Mouse (Mus musculus) intestine, embryonic 14.5 days (tissue): Measurements from ENCODE around the gene Cyp24a1. TPM values are rescaled to one million over a fixed set of nuclear protein-coding genes. Genes with fewer than 3 reads are reported as not detected.
A peak's percentile ranks its signal among the peaks of the same experiment; 100 is the strongest.
"Not testable (repeated sequence)": the region's sequence is repeated elsewhere in the genome, so short reads cannot be mapped to it uniquely, and the experiment has no call there.

Source experiments
- ATAC-seq: fragments of 200-750 bp; cut with Nextera tagmentation; replicated peaks from 2 replicates; pipeline ENCODE4 v1.8.0; 2017; ENCODE audit warnings: low read depth, moderate number of reproducible peaks, moderate TSS enrichment, moderate library complexity; ENCODE audit not compliant: low FRiP score, low TSS enrichment
- DNase-seq: peaks from one replicate; pipeline ENCODE4 v3.0.0-alpha.2; 2018; ENCODE audit warnings: low spot score
- H3K27ac ChIP-seq: fragments of 300-500 bp; sonication (generic); 2 replicates; pipeline ENCODE4 v1.5.1; 2014; ENCODE audit warnings: low read depth, mild to moderate bottlenecking, control low read depth
- H3K27me3 ChIP-seq: fragments of 300-500 bp; sonication (generic); replicated peaks from 2 replicates; pipeline ENCODE4 v1.6.1; 2014; ENCODE audit warnings: low read length, control low read depth; ENCODE audit not compliant: control insufficient read depth, insufficient read depth
- H3K36me3 ChIP-seq: fragments of 300-500 bp; sonication (generic); 2 replicates; pipeline ENCODE4 v1.6.1; 2014; ENCODE audit warnings: low read length, control low read depth; ENCODE audit not compliant: control insufficient read depth, insufficient read depth
- H3K4me1 ChIP-seq: fragments of 300-500 bp; sonication (generic); replicated peaks from 2 replicates; pipeline ENCODE4 v1.6.1; 2014; ENCODE audit warnings: low read length, control low read depth, mixed read lengths; ENCODE audit not compliant: control insufficient read depth, insufficient read depth
- H3K4me2 ChIP-seq: fragments of 300-500 bp; sonication (generic); 2 replicates; pipeline ENCODE4 v1.6.1; 2014; ENCODE audit warnings: low read length
- H3K4me3 ChIP-seq: fragments of 300-500 bp; sonication (generic); 2 replicates; pipeline ENCODE4 v1.5.1; 2014; ENCODE audit warnings: low read depth, low read length, control low read depth, mixed read lengths
- H3K9ac ChIP-seq: fragments of 300-500 bp; sonication (generic); 2 replicates; pipeline ENCODE4 v1.6.1; 2014; ENCODE audit warnings: mild to moderate bottlenecking, low read length
- H3K9me3 ChIP-seq: fragments of 300-500 bp; sonication (generic); 2 replicates; pipeline ENCODE4 v1.6.1; 2016; ENCODE audit warnings: low read length, control low read depth; ENCODE audit not compliant: control insufficient read depth
- whole genome bisulfite sequencing: fragments of 180-500 bp; shearing (Covaris S2); extraction: QIAGEN DNeasy Blood & Tissue Kit; methylation state at CpG from one replicate; pipeline ENCODE4 v1.1.7; 2014; 5-methylcytosine and 5-hydroxymethylcytosine counted together
- polyA plus RNA-seq: library from polyadenylated mRNA; unstranded; fragments of >200 nt; fragmentation: Nextera tagmentation; extraction: Ambion mirVana; gene quantifications from 2 replicates; pipeline ENCODE4 v1.2.1, GENCODE M21; 2014

Gene Cyp24a1
- polyA plus RNA-seq, 1 experiment from 2014 or later, result not detected

DNA sequence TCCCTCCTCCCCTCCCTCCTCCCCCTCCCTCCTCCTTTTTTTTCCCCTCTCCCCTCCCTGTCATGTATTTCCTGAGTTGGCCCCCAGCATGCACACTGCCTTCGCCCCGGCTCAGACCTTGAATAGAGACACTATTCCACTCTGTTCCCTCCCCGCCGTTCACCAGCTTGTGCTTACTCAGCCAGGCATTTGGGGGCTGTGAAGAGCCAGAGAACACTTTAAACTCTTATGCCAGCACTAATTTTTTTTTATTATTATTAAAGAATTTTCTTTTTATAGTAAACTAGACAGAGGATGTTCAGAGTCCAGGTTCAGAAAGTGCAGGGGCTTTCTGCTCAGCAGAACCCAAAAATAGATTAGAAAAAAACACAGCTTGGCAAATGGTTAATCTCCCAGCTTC is 32.1 kb downstream of the Cyp24a1 start:
- Histone ChIP-seq H3K4me1 (no peaks in the 10 kb centered on the region), H3K4me2 (no peak overlapping the region), H3K27me3 (no peaks in the 10 kb centered on the region; the same call in 1 of the 2 replicates), H3K9ac (no peak overlapping the region), H3K36me3 (no peaks in the 10 kb centered on the region), H3K27ac (no peak overlapping the region), H3K9me3 (no peaks in the 10 kb centered on the region), H3K4me3 (no peak overlapping the region)
- DNase-seq (no peak), ATAC-seq (no peak)
- 53% methylated on average over 4 of the region's 4 CpGs for WGBS

DNA sequence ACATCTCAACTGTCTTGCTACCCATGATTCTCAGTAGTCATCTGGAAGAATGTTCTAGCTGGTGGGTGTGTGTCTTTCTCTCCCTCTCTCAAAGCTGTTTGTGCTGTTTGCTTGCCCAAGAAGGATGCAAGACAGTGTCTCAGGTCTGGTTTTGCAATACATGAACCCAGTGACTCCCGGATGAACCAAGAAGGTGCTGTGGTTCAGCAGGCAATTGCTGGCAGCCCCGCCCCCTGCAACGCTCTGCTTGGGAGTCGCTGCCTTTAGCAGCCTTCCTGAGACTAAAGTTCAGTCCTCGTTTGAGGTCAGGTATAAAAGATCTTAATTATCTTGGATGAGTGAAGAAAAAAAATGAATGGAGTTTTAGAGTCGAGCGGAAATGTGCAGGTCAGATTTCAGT is 35.3 kb downstream of the Cyp24a1 start:
- Histone ChIP-seq H3K36me3 (no peaks in the 10 kb centered on the region), H3K27ac (no peak overlapping the region), H3K4me3 (no peak overlapping the region), H3K27me3 (no peaks in the 10 kb centered on the region; the same call in 1 of the 2 replicates), H3K9ac (no peak overlapping the region), H3K4me2 (no peak overlapping the region), H3K9me3 (no peaks in the 10 kb centered on the region), H3K4me1 (no peaks in the 10 kb centered on the region)
- DNase-seq (no peak), ATAC-seq (no peak)
- WGBS, result 61% methylated on average over 7 of the region's 7 CpGs

- ATAC-seq (no peak), DNase-seq (no peak)
- no peaks in the 10 kb centered on the region for H3K36me3 ChIP-seq
- 30% methylated on average over 9 of the region's 9 CpGs for WGBS
- no peak overlapping the region for H3K27ac ChIP-seq
- H3K27me3 ChIP-seq, result no peaks in the 10 kb centered on the region; the same call in 1 of the 2 replicates
- no peak overlapping the region for H3K4me3 ChIP-seq
- H3K4me2 ChIP-seq, result no peak overlapping the region
- no peaks in the 10 kb centered on the region for H3K9me3 ChIP-seq
- H3K9ac ChIP-seq, result no peak overlapping the region
- no peaks in the 10 kb centered on the region for H3K4me1 ChIP-seq
Observed at GRCm38 (mm10) chr2:170459805-170460204, 37.1 kb downstream of the Cyp24a1 start.

- WGBS, result 77% methylated on average over 10 of the region's 10 CpGs
- no peak for DNase-seq
- no peak overlapping the region for H3K9ac ChIP-seq
- no peaks in the 10 kb centered on the region for H3K4me1 ChIP-seq
- H3K36me3 ChIP-seq, result no peaks in the 10 kb centered on the region
- H3K4me3 ChIP-seq, result no peak overlapping the region
- ATAC-seq, result no peak
- H3K27ac ChIP-seq, result no peak overlapping the region
- H3K9me3 ChIP-seq, result no peaks in the 10 kb centered on the region
- H3K4me2 ChIP-seq, result no peak overlapping the region
- no peaks in the 10 kb centered on the region; the same call in 1 of the 2 replicates for H3K27me3 ChIP-seq
Observed at GRCm38 (mm10) chr2:170459183-170459582, 37.8 kb downstream of the Cyp24a1 start.

GRCm38 (mm10) chr2:170453809-170454208 is 43.1 kb downstream of the Cyp24a1 start:
- not testable (repeated sequence) for ATAC-seq, H3K4me2 ChIP-seq, H3K27ac ChIP-seq, H3K4me3 ChIP-seq, DNase-seq, H3K27me3 ChIP-seq, H3K4me1 ChIP-seq, H3K9ac ChIP-seq, H3K36me3 ChIP-seq, H3K9me3 ChIP-seq
- WGBS, result 52% methylated on average over 3 of the region's 4 CpGs

- DNase-seq, result peak; percentile 99
- Histone ChIP-seq H3K9ac (no peak overlapping the region), H3K36me3 (no peaks in the 10 kb centered on the region), H3K4me2 (peak overlapping the region; percentile 29; the same call in 1 of the 2 replicates), H3K9me3 (no peaks in the 10 kb centered on the region), H3K4me3 (no peak overlapping the region), H3K4me1 (peaks cover 4% of the 10 kb centered on the region; the same call in 1 of the 2 replicates), H3K27ac (no peak overlapping the region), H3K27me3 (no peaks in the 10 kb centered on the region)
- 6% methylated on average over 9 of the region's 9 CpGs for WGBS
- peak; percentile 78 for ATAC-seq
Observed at GRCm38 (mm10) chr2:170450933-170451332, 46.0 kb downstream of the Cyp24a1 start.

DNA sequence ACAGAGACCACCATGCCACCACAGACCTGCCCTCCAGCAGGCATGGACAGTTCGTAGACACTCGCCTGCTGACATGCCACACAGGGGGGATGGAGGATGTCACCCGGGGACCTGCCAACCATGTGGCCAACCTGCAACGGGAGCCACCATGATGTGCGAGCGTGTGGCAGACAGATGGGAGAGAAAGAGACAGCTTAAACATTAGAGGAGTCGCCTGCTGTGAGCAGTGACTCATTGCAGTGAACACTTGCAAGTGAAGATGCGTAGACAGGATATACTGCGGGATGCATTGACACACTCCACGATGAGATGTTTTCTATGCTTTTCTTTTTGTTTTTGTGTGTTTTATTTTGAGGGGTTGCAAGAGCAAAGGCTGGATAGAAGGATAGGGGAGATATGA is 49.3 kb downstream of the Cyp24a1 start:
- Histone ChIP-seq H3K4me3 (no peak overlapping the region), H3K9me3 (no peaks in the 10 kb centered on the region), H3K4me1 (peaks cover 4% of the 10 kb centered on the region; the same call in 1 of the 2 replicates), H3K4me2 (no peak overlapping the region), H3K27ac (no peak overlapping the region), H3K36me3 (no peaks in the 10 kb centered on the region), H3K27me3 (no peaks in the 10 kb centered on the region), H3K9ac (no peak overlapping the region)
- 75% methylated on average over 10 of the region's 10 CpGs for WGBS
- no peak for DNase-seq
- no peak for ATAC-seq

DNA sequence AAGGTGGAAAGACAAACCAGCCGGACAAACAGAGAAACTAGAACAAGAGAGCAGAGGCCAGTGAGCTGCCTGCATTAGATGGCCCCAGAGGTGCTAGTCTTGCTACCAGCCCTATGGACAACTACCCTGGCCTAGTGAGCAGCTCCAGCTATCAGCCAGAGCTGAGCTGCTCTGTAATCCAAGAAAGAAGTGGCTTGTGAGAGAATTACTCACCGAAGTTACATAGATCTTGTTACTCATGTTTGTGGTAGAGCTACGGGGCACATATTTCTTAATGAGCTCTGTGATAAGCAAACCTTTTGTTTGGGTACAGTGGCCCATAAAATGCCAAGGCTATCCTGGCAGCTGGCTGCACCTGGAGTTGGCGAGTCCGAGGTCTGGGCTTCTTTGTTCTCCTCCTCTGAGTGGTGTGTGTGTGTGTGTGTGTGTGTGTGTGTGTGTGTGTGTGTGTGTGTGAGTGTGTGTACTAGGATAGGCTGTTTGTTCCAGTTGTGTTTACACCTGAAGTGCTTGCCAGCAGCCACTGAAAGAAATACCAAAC is 50.0 kb downstream of the Cyp24a1 start:
- WGBS, result 68% methylated on average over 5 of the region's 5 CpGs
- no peak overlapping the region for H3K27ac ChIP-seq
- H3K4me2 ChIP-seq, result no peak overlapping the region
- H3K9ac ChIP-seq, result no peak overlapping the region
- DNase-seq (no peak), ATAC-seq (no peak)
- H3K36me3 ChIP-seq, result no peaks in the 10 kb centered on the region
- no peak overlapping the region for H3K4me3 ChIP-seq
- peaks cover 4% of the 10 kb centered on the region; the same call in 1 of the 2 replicates for H3K4me1 ChIP-seq
- no peaks in the 10 kb centered on the region for H3K27me3 ChIP-seq
- no peaks in the 10 kb centered on the region for H3K9me3 ChIP-seq

DNA sequence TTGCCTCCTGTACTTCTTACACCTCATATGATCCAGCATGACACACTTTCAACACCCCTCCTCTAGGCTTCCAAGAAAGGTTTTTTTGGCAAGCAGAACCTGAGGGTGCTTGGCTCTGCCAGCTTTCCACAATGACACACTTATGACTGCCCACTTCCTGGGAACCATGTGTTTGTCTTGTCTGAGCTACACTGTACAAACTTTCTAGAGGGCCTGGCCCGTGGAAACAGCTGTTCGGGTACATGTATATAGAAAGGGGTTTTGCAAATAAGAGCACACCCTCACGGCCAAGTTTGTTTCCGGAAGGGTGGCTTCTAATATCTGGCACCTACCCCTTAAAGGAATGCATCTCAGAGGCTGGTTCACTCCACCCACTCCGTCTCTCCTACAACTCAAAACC is 51.1 kb downstream of the Cyp24a1 start:
- Histone ChIP-seq H3K27me3 (no peaks in the 10 kb centered on the region), H3K4me3 (no peak overlapping the region), H3K9me3 (no peaks in the 10 kb centered on the region), H3K36me3 (no peaks in the 10 kb centered on the region), H3K4me1 (no peaks in the 10 kb centered on the region), H3K4me2 (no peak overlapping the region), H3K9ac (no peak overlapping the region), H3K27ac (no peak overlapping the region)
- WGBS, result 76% methylated on average over 5 of the region's 5 CpGs
- DNase-seq (no peak), ATAC-seq (no peak)
